Mouse (Mus musculus) thymus, postnatal 25 days (tissue): Measurements from ENCODE around the gene Mcrs1.
"Not testable (repeated sequence)": the region's sequence is repeated elsewhere in the genome, so short reads cannot be mapped to it uniquely, and the experiment has no call there.

Source experiments
- DNase-seq: peaks from one replicate; pipeline ENCODE4 v3.0.0; 2022

Gene Mcrs1

GRCm38 (mm10) chr15:99249938-99250337, 1.8 kb downstream of the Mcrs1 start:
- no peak for DNase-seq

- DNase-seq: no peak
Observed at GRCm38 (mm10) chr15:99248972-99249371, 2.8 kb downstream of the Mcrs1 start.

GRCm38 (mm10) chr15:99246736-99247135, 5.0 kb downstream of the Mcrs1 start:
- DNase-seq: not testable (repeated sequence)

GRCm38 (mm10) chr15:99242045-99242444, 9.7 kb downstream of the Mcrs1 start:
- DNase-seq: no peak

GRCm38 (mm10) chr15:99241249-99241648, 10.5 kb downstream of the Mcrs1 start:
- no peak for DNase-seq

GRCm38 (mm10) chr15:99240129-99240528, 11.6 kb downstream of the Mcrs1 start:
- DNase-seq: no peak

- peak; percentile 77 for DNase-seq
Observed at GRCm38 (mm10) chr15:99238006-99238405, 13.8 kb downstream of the Mcrs1 start.

GRCm38 (mm10) chr15:99234326-99235010, 17.3 kb downstream of the Mcrs1 start:
- peak; percentile 69 for DNase-seq

GRCm38 (mm10) chr15:99233719-99234118, 18.0 kb downstream of the Mcrs1 start:
- peak; percentile 86 for DNase-seq

GRCm38 (mm10) chr15:99231998-99232397, 19.8 kb downstream of the Mcrs1 start:
- DNase-seq: no peak

- DNase-seq: no peak
Observed at GRCm38 (mm10) chr15:99226090-99226489, 25.7 kb downstream of the Mcrs1 start.

- DNase-seq: no peak
Observed at GRCm38 (mm10) chr15:99225081-99225810, 26.5 kb downstream of the Mcrs1 start.

- peak; percentile 82 for DNase-seq
Observed at GRCm38 (mm10) chr15:99224208-99224911, 27.4 kb downstream of the Mcrs1 start, which contains the start of gene Kcnh3. Kcnh3 (plus strand) TSS chr15:99224861.

GRCm38 (mm10) chr15:99223585-99224207, 28.1 kb downstream of the Mcrs1 start:
- DNase-seq: peak; percentile 52

- no peak for DNase-seq
Observed at GRCm38 (mm10) chr15:99222794-99223584, 28.8 kb downstream of the Mcrs1 start.

GRCm38 (mm10) chr15:99221315-99221952, 30.3 kb downstream of the Mcrs1 start:
- DNase-seq: no peak

- DNase-seq: no peak
Observed at GRCm38 (mm10) chr15:99217630-99218029, 34.1 kb downstream of the Mcrs1 start.

GRCm38 (mm10) chr15:99215741-99216463, 35.9 kb downstream of the Mcrs1 start:
- no peak for DNase-seq

- peak; percentile 49 for DNase-seq
Observed at GRCm38 (mm10) chr15:99214941-99215340, 36.8 kb downstream of the Mcrs1 start.

- no peak for DNase-seq
Observed at GRCm38 (mm10) chr15:99213183-99213582, 38.6 kb downstream of the Mcrs1 start.

GRCm38 (mm10) chr15:99205959-99206358, 45.8 kb downstream of the Mcrs1 start:
- no peak for DNase-seq
